Mouse (Mus musculus) c-Kit-positive CD71-positive TER-119-negative erythroid progenitor cells, embryonic 14.5 days (primary cell): ENCODE measurements around the gene Crip1.
A peak's percentile ranks its signal among the peaks of the same experiment; 100 is the strongest.

Experiments used
- DNase-seq: peaks from one replicate; pipeline ENCODE4 v3.0.0-alpha.2; 2013; ENCODE audit warnings: low read depth

Crip1 gene

DNA sequence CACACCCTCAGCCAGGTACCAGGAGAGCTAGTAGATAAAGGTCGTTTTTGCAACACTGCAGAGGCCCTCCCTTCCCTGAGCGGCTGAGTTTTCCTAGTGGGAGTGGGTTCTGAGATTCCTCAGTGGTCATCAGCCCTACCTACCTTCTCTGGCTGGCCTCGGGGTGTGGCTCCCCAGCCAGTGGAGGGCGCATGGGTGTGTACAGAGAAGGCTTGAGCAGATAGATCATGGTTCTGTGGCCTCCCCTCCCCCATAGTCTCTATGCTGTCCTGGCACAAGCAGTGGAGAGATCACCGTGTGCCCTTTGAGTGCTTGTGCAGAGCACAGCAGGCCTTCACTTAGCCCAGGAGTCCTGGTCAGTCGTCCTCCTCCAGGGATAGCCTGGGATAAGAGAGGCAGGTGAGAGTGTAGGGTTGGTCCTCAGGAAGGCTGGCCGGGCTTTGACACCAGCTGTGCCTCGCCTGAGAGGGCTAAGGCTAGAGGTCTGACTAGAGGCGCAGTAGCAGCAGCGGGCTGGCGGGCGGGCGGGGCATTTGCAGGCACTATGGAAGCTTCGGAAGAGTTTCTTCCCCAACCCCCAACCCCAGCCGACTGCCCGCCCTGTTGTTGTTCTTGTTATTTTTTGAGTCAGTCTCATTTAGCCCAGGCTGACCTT is 2.4 kb downstream of the Crip1 start:
- DNase-seq = peak; percentile 67

DNA sequence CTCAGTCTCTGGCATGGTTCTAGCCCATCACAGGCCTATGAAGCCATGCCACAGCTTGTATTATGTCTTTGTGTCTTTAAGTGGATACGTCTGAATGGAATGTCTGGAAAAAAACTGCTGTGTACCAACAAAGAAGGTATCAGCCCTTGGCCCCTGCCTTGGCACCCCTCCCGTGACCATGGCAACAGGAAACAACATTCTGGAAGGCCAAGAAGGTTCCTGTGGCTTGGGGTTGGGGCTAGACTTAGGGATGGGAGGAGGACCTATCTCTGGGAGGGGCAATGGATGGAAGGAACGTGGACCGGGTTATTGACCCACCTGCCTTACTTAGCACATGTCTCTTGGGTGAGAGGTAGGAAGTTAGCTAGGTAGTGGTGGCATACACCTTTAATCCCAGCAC is 3.2 kb downstream of the Crip1 start:
- DNase-seq = no peak

DNA sequence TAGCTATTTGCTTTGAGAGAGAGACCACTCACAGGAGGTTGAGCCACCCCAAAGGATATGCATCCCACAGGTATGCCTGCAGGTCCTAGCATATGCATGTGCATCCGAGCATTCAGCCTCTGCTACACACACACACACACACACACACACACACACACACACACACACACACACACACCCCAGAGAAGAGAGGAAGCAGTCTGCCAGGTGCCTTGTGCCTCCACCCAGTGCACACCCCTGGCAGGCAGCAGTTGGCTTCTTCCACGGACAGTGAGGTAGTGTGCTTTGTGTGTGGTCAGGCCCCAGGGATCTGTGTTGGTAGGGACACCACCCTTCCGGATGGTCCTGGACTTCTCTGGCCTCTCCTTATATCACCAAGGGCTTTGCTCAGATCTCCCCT is 3.8 kb downstream of the Crip1 start:
- no peak for DNase-seq

DNA sequence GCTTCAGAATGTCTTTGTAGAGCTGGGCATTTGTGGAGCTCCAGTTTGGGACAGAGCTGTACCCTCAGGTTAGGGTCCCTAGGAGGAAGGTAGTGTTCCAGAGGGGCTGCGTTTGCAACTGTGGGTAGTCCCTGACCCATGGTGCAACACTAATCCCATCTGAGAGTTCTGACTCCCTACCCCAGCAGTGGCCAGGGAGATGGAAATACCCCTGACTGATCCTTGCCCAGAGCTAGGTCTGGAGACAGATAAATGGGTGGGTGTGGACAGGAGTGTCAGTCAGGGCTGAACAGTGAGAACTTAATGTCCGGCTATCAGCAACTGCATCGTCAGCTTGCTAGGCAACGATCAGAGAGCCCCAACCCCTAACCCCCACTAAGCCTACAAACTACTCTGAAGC is 4.5 kb downstream of the Crip1 start:
- DNase-seq = no peak

DNA sequence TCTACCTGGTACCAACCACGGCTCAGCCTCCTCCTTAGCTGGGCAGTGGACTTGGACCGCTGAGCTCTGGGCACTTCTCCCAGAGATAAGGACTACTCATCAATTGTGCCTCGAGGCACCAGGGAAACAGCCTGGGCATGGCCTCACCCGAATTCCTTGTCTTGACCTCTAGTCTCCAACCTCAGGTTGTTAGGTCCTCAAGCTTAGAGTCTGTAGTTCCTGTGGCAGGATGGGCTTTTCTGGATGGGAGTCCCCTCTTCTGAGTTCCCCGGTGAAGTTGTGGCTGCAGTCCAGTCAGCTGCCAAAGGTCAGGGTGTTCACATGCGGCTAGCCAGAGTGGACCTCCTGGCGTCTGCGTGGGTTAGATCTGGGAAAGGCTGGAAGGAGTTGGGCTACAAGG is 4.9 kb downstream of the Crip1 start:
- DNase-seq = no peak

DNA sequence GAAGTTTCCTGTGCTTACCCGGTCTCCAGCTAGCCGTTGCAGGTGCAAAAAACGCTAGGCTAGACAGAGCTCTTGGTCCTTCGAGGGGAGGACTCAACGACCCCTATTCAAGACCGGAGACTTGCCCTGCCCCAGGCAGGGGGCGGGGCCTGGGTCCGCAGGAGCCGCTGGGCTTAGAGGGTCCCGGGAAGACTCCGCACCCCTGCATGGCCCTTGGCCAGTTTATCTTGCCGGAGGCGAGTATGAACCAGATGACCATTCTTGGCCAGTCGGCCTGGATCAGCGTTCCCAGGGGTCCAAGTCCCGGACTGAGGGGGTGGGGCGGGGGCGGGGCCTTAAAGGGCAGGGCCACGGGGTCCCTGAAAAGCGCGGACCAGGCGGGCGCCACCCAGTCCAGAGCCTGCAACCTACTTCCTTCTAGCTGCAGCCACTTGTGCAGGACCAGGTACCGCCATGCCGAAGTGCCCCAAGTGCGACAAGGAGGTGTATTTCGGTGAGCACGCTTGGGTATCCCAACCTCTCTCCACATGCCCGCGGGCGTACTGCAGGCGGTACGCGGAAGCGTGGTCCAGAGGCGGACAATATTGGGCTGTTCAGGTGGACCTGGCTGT is 5.7 kb downstream of the Crip1 start:
- DNase-seq = no peak

DNA sequence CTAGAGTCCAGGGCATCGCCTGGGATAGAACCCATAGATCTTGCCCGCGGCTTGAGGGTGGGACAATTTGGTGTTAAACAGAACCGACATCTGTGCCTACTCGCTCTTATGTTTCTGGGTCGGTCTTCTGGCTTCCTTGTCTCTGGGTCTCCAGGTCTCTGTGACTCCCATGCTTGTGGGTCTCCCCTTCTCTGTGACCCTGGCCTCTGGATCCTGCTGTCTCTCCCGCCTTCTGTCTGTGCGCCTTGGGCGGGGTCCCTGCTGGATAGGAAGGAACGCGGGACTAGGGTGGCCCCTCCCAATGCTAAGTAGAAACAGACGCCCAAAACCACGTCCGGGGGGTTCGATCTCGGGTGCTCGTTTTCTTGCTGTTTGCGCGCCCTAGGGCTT is 6.2 kb downstream of the Crip1 start:
- no peak for DNase-seq

DNA sequence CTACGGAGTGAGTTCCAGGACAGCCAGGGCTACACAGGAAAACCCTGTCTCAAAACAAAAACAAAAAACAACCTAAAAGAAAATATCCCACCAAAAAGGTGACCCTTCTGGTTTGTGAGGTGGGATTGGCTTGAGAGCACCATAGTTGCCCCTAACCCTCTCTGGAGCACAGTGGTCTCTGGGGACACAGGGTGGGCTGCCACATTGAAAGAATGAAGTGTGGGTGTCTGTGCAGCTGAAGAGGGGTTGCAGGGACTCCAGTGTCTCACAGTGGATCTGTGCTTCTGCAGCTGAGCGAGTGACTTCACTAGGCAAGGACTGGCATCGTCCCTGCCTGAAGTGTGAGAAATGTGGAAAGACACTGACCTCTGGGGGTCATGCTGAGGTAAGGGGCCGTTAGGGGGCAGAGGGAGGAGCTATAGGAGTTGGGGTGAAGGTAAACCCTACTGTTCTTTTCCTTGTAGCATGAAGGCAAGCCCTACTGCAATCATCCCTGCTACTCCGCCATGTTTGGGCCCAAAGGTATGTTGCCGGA is 6.9 kb downstream of the Crip1 start:
- DNase-seq = no peak

DNA sequence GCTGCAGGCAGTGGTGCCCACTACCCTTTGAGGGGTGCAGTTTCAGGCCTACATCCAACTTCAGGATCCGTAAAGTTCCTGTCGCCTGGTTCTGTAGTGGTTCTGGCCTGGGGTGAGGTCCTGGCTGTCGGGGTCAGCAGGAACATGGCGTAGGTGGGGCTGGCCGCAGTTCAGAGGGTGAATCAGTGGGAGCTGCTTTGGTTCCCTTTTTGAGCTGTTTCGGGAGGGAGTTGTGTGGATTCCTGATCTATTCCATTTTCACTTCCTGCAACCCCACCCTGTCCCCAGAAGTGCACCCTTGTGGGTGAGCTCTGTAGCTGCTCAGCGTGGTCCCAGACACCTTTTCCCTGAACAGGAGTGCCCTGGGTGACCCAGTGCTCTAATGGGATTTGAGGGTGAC is 7.9 kb downstream of the Crip1 start:
- no peak for DNase-seq

DNA sequence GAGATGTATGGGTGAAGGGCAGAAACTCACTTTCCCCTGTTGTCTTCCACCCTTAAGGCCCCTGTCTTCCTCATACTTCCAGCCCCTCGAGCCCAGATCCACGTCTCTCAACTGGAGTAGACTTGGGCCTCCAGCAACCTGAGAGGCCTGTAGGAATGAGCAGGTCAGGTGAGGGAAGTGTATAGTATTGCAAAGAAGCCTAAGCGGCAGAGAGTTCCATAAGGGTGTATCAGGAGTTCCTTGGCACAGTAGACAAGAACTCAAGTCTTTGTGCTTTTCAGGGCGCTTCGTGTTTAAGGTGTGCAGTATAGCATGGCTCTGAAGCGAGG is 8.6 kb downstream of the Crip1 start:
- no peak for DNase-seq

DNA sequence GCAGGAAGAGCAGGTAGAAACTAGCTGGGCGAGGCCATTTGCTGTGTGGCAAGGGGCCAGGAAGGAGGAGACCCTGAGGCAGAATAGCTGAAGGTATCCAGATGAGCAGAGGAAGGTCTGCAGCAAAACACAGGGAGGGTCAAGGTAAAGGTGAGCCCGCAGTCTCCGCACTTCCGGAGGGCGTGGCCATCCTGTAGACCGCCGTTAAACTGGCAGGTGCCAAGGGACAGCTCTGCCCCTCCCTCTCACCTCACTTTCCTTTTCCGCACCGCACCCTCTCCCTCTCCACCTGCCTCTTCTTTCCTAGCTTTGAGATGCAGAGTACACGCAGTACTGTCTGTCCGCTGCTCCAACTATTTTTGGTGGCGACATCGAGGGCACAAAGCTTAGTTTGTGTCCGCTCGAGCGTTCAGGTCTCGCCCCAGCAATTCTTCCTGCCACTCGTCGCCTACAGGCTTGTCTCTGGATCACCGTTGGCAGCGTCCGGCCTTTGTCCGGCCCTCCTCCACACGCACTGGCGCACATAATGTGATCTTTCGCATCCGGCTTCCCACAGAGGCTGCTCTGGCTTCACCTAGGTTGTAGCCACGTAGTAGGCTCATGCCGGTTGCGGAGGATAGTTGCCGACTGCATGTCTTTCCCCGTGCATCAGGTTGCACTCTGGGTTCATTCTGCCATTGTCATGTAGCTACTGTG is 9.1 kb downstream of the Crip1 start:
- DNase-seq = no peak

DNA sequence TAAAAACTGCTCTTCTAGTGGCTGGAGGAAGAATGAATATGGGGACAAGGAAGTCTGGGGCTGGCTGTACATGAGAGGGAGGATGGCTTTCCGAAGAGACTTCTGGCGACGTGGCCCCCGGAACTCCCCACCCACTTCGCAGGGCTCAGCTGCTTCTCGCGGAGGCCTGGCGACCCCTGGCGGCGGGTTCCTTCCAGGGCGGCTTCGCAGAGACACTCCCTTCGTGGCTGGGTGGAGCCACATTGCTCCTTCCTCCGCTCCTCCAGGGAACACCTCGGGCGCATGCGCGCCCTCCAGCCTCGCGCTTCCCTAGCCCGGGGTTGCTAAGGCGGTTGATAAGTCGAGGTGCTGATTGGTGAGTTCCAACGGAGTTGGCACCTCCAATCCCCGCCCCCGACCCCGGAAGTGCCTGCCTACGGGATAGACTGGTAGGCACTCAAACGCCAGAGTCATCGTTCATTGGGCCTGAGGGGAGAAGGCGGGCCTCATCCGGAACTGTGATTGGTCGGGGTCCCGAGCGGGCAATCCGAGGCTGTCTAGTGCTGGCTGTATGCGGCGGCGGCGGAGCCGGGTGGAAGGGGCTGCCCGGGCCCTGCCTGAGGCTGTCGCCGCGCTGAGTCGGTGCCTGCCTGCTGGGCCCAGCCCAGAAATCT is 9.9 kb downstream of the Crip1 start, which contains the start of gene Tedc1:
Tedc1 (plus strand) TSS at position 535 of the 653 bp plus-strand sequence.
- peak; percentile 98 for DNase-seq

DNA sequence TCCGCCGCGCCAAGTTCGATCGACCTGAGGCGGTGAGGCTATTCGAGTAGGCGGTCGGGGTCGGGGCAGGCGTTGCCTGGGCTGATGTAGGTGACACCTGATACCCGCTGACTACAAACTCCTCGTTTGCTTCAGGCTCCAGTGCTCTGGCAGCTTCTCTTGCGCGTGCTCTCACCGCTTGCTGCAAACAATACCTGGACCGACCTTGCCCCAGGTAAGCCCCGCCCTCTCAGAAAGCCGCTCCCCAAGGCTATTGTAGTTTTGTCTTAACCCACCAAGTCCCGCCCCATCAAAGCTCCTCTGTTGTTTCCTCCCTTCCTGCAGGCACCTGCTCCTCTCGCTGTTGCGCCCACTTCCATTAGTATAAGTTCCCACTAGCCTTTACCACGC is 10.4 kb downstream of the Crip1 start:
- no peak for DNase-seq

DNA sequence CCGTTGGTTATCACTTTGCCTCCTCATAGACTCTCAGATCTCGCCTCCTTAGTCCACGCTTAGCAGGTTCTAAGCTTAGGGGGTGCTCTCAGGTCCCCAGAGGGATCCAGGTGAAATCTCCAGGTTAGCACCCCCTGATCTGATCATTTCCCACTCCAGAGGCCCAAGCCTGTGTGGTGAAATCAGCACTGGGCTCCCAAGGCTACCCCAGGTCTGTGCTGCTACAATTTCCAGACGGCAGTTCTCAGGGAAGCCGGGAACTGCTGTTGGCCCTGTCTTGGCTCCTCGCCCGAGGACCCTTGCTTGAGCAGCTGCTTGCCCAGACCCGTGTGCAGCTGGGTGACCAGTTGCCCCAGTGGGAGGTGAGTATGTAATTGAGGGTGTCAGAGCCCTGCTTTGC is 10.9 kb downstream of the Crip1 start:
- DNase-seq = no peak

DNA sequence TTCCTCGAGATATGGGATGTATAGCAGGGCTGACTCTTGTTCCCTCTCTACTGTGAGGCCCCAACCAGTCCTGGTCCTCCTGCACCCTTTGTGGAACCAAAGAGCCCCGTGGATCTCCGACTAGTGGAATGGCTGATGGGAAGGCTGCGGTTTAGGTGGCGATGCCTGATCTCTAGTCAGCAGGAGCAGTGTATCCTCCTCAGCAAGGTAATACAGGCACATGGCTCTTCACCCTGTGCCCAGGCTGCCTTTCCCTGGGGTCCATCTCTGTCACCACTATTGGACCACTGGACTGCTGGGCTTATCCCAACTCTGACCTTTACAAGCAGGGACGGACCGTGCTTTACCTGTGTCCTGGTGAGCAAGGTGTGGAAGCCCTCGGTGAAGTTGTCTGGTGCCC is 11.4 kb downstream of the Crip1 start:
- no peak for DNase-seq

DNA sequence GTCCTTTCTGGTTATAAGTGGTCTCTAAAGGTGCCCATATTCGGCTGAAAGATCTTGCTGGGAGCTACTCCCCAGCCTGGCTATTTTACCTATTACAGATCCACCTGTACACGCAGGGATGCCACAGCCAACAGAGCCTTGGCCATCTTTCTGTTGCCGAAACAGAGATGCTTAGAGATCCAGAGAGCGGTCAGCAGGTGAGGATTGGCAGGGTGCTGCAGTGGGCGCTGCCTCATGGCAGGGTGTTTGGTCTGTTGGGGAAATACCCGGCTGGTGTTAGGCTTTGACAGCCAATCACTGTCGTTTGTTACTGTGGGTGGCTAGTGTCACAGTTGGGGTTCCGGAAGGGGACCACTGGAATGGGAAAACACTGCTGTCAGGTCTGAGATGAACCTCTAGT is 11.9 kb downstream of the Crip1 start:
- no peak for DNase-seq

DNA sequence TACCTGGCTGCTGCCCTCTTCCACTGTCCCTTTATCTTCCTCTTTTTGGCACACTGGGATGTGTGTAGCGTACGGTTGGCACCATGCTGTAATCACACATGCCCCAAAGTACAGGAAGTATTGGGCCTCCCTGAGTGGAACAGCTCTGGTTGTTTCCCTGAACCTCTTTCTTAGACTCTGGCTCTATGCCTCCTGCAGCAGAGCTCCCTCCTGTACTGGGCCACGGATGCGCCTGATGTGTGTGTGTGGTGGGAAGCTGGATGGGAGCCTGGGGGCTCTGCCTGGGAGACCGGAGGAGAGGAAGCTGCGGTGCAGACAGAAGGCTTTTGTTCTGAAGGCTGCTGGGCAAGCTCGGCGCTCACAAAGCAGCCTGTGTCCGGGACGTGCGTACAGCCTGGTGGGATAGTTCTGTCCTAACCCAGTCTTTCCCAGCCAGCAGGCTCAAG is 17.5 kb downstream of the Crip1 start:
- no peak for DNase-seq

DNA sequence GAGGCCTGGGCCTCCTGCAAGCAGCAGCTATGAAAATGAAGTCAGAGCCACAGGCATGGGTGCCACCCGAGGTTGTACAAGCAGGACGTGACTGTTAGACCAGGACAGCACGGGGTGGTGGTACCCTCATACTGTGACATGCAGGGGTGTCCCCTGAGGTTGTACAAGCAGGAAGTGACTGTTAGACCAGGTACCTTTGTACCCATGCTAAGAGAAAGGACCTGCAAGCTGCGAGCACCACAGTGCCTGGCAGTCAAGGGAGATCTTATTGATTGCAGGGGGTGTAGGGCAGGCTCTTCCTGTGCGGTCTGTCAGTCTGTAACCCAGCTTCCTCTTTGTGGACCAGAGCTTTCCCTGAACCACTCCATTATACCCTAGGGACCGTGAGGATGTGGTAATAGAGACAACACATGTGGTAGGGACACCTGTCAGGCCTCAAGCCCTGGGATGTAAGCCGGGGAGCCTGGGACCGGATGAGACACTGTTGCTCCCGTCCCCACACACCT is 22.0 kb downstream of the Crip1 start:
- no peak for DNase-seq

DNA sequence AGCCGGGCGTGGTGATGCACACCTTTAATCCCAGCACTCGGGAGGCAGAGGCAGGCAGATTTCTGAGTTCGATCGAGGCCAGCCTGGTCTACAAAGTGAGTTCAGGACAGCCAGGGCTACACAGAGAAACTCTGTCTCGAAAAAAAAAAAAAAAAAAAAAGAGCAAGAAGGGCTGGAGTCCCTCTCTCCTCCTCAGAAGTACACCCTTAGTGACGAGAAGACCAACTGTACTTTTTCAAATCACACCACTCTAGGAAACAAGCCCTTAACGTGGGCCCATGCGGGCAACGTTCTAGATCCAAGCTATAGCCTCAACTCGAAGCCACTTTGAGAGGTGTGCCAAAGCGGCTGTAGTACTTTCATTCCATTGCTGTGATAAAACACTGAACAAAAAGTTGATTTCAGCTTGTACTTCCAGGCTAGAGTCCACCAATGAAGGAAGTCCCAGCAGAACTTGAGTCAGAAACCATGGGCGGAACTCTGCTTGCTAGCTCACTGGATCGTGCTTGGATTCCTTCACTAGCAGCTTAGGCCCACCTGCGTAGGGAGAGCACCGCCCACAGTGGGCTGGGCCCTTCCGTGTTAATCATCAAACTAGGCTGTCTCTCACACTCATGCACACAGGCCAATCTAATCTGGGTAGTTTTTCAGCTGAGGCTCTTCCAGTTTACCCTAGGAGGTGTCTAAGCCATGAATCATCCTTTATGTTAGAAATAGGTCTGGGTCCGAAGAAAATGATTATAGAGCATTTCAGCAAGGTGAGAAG is 31.0 kb downstream of the Crip1 start:
- no peak for DNase-seq

DNA sequence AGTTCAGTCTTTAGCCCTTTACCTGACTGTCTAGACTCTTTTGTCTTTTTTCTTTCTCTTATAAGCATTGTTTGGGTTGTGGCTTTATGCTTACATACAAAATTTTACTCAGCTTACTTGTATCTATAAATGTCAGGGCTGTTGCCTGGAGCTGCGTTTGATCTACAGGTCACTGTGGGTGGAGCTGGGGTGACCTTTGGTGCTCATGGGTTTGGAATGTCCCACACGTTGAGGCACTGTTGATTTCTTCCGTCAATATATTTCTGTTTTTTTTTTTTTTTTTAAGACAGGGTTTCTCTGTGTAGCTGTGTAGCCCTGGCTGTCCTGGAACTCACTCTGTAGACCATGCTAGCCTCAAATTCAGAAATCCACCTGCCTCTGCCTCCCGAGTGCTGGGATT is 34.9 kb downstream of the Crip1 start:
- no peak for DNase-seq

DNA sequence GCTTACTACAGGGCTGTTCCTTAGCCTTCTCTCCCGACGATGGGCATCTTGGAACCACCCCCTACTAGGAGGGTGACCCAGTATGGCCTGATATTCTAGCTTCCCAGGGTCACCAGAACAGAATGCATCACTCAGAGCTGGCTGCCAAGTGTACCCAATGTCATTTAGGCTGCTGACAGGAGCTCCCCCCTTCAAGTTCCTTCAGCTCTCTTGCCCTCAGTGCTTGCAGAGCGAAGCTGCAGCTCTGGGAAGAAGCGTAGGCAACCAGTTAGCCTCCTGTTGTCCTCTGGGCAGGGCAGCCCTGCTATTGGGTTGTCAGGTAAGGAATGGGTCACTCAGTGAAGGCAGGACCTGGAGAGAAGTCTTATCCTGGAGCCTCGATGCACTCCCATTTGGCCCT is 38.8 kb downstream of the Crip1 start:
- DNase-seq = no peak
